Mouse (Mus musculus): ENCODE data around the gene Raph1.

DNA sequence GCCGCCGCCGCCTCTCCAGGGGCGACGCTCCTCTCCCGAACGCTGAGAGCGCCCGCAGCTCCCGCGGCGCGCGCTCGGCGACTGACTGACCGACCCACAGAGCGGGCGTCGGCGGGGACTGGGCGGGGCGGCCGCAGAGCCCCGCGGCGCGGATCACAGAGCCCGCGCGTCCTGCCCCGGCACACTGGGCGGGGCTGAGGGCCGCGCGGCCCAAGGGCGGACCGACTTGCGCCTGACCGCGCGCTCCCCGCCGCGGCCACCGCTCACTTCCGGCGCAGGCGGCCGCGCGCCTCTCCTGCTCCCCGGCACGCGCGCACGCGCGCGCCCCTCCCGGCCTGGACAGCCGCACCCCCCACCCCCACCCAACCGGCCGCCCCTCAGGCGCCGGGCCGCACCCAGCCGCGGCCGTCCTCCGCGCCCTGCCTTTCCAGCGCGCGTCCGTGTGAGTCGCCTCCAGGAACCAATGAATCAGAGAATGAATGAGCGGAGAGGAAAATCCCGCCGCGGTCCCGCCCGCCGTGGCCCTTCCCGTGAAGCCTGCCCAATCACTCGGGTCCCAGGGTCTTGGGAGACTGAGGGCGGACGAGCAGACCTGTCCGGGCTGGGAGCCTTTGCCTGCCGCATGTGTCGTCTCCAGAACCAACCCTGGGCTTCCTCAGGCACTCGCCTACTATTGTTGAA lies at the start of gene Raph1:
- TF ChIP-seq CTCF (IDR thresholded peaks at IDR 0.05; ENCODE audit: borderline replicate concordance, extremely low read depth, insufficient read depth, insufficient read length) (0 out of 2 replicates have a peak, but pooled peaks have one; percentile 3), POLR2A (IDR thresholded peaks at IDR 0.05; ENCODE audit: borderline replicate concordance, extremely low read depth, insufficient read depth, insufficient read length, poor library complexity, severe bottlenecking) (peak; percentile 79)

Measured in brain, embryonic 14.5 days (tissue).